Mouse (Mus musculus) neural tube, embryonic 14.5 days (tissue): ENCODE data around the gene Slc5a6. TPM values are rescaled to one million over a fixed set of nuclear protein-coding genes. Genes with fewer than 3 reads are reported as not detected.
"Not testable (repeated sequence)": the region's sequence is repeated elsewhere in the genome, so short reads cannot be mapped to it uniquely, and the experiment has no call there.

ENCODE experiments used
- ATAC-seq: fragments of 200-750 bp; cut with Nextera tagmentation; 2 replicates; pipeline ENCODE4 v1.8.0; 2017; ENCODE audit warnings: low read depth, mild to moderate bottlenecking, moderate TSS enrichment, moderate library complexity
- H3K27ac ChIP-seq: fragments of 300-500 bp; sonication (generic); 2 replicates; pipeline ENCODE4 v1.5.1; 2014; ENCODE audit warnings: low read depth, mild to moderate bottlenecking, control low read depth, low read length, moderate library complexity, mixed read lengths
- H3K27me3 ChIP-seq: fragments of 300-500 bp; sonication (generic); 2 replicates; pipeline ENCODE4 v1.6.1; 2014; ENCODE audit warnings: low read length; ENCODE audit not compliant: control insufficient read depth, insufficient read depth
- H3K36me3 ChIP-seq: fragments of 300-500 bp; sonication (generic); 2 replicates; pipeline ENCODE4 v1.6.1; 2014; ENCODE audit warnings: low read length, mixed read lengths; ENCODE audit not compliant: control insufficient read depth, insufficient read depth
- H3K4me1 ChIP-seq: fragments of 300-500 bp; sonication (generic); 2 replicates; pipeline ENCODE4 v1.6.1; 2014; ENCODE audit warnings: low read length; ENCODE audit not compliant: control insufficient read depth, insufficient read depth
- H3K4me2 ChIP-seq: fragments of 300-500 bp; sonication (generic); 2 replicates; pipeline ENCODE4 v1.6.1; 2014; ENCODE audit warnings: mild to moderate bottlenecking, low read depth, low read length, control low read depth
- H3K4me3 ChIP-seq: fragments of 300-500 bp; sonication (generic); 2 replicates; pipeline ENCODE4 v1.5.1; 2014; ENCODE audit warnings: low read depth, low read length, control low read depth, mixed read lengths
- H3K9ac ChIP-seq: fragments of 300-500 bp; sonication (generic); replicated peaks from 2 replicates; pipeline ENCODE4 v1.6.1; 2014; ENCODE audit warnings: low read depth, mild to moderate bottlenecking, control low read depth, low read length, mixed read lengths
- H3K9me3 ChIP-seq: fragments of 300-500 bp; sonication (generic); 2 replicates; pipeline ENCODE4 v1.6.1; 2016; ENCODE audit warnings: low read length; ENCODE audit not compliant: control insufficient read depth
- WGBS: fragments of 180-500 bp; shearing (Covaris S2); extraction: QIAGEN DNeasy Blood & Tissue Kit; methylation state at CpG from one replicate; pipeline ENCODE4 v1.1.7; 2014; 5-methylcytosine and 5-hydroxymethylcytosine counted together
- polyA plus RNA-seq: library from polyadenylated mRNA; unstranded; fragments of >200 nt; fragmentation: Nextera tagmentation; extraction: Ambion mirVana; gene quantifications from 2 replicates; pipeline ENCODE4 v1.2.1, GENCODE M21; 2014

Slc5a6 gene
- polyA plus RNA-seq, 1 experiment from 2014 or later: 15.1 TPM

DNA sequence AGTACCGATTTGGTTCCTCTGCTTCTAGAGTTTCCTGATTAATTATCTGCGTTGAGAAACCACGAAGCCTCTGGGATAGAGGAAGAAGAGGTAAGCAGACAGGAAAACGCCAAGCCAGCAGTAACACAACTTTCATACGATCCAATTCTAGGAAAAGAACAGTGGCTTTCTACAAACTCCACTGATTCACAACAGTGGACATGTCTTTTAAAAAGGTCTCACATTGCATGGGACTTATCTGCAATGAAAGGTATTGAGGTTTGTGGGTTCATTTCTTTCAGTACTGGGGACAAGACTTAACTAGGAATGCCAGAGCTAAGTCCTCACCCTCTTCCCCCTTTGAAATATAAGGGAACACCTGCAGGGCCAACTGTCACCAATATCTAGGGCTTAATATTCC lies 1.6 kb downstream of the Slc5a6 start:
- no peak for ATAC-seq
- Histone ChIP-seq H3K27ac (no peak overlapping the region), H3K9ac (0 out of 2 replicates have a peak overlapping the region, but pooled peaks have one; percentile 84), H3K9me3 (no peaks in the 10 kb centered on the region), H3K4me1 (peaks cover 10% of the 10 kb centered on the region; the same call in 1 of the 2 replicates), H3K36me3 (peaks cover 13% of the 10 kb centered on the region; the same call in 1 of the 2 replicates), H3K4me2 (peak overlapping the region; percentile 65), H3K4me3 (peak overlapping the region; percentile 65), H3K27me3 (no peaks in the 10 kb centered on the region)
- 86% methylated on average over 5 of the region's 5 CpGs for WGBS

- Histone ChIP-seq H3K9ac (no peak overlapping the region), H3K36me3 (peaks cover 20% of the 10 kb centered on the region; the same call in 1 of the 2 replicates), H3K4me3 (no peak overlapping the region), H3K27me3 (no peaks in the 10 kb centered on the region), H3K4me2 (no peak overlapping the region), H3K27ac (no peak overlapping the region), H3K4me1 (peaks cover 10% of the 10 kb centered on the region; the same call in 1 of the 2 replicates), H3K9me3 (no peaks in the 10 kb centered on the region)
- no peak for ATAC-seq
- WGBS: 94% methylated on average over 6 of the region's 6 CpGs
Measured at GRCm38 (mm10) chr5:31046416-31046815, 2.3 kb downstream of the Slc5a6 start.

DNA sequence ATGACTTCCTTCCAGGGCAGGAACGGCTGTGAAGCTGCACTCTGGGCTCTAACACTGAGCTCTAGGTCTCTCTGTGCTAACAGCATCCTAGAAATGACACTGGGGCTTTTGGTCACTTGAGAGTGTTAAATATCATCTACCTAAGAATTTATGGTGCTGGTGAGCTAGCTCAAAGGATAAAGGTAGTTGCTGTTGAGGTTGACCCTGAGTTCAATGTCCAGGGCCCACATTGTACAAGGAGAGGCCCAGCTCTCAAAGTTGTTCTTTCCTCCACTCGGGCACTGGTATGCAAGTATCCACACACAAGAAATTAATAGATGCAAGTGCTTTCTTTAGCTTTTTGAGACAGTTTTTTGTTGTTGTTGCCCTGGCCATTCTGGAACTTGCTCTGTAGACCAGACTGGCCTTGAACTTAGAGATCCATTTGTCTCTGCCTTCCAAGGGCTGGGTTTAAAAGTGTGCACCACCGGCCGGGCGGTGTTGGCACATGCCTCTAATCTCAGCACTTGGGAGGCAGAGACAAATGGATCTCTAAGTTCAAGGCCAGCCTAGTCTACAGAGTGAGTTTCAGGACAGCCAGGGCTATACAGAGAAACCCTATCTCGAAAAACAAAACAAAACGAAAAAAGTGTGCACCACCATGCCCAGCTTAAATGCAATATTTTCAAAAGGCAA lies 10.4 kb downstream of the Slc5a6 start:
- peaks cover 39% of the 10 kb centered on the region for H3K36me3 ChIP-seq
- no peaks in the 10 kb centered on the region for H3K4me1 ChIP-seq
- H3K4me3 ChIP-seq: no peak overlapping the region
- ATAC-seq: no peak
- no peaks in the 10 kb centered on the region for H3K27me3 ChIP-seq
- no peaks in the 10 kb centered on the region for H3K9me3 ChIP-seq
- no peak overlapping the region for H3K4me2 ChIP-seq
- H3K27ac ChIP-seq: no peak overlapping the region
- 94% methylated on average over 7 of the region's 7 CpGs for WGBS
- H3K9ac ChIP-seq: no peak overlapping the region

GRCm38 (mm10) chr5:31036556-31036955 lies 12.2 kb downstream of the Slc5a6 start:
- WGBS: 88% methylated on average over 11 of the region's 11 CpGs
- H3K4me1 ChIP-seq, H3K27ac ChIP-seq, ATAC-seq, H3K9ac ChIP-seq, H3K9me3 ChIP-seq, H3K4me3 ChIP-seq, H3K27me3 ChIP-seq, H3K4me2 ChIP-seq: not testable (repeated sequence)
- peaks cover 27% of the 10 kb centered on the region for H3K36me3 ChIP-seq

DNA sequence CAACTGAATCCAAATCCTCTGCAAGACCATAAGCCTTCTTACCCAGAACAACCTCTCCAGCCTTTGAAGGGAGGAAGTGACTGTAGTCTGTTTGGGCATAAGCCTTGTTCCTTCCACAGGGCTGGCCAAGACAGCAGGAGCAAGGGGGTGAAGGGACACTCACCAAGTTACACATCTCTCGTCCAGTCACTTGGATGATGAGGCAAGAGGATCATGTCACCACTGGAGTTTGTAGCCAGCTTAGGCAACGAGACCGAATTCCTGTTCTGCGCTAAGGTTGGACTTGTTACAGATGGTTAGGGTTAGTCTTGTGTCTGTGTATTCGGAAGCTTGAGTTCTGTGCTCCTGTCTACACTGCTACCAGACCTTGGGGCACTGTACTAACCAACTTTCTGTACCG lies 14.1 kb downstream of the Slc5a6 start:
- H3K4me2 ChIP-seq: no peak overlapping the region
- ATAC-seq: no peak

DNA sequence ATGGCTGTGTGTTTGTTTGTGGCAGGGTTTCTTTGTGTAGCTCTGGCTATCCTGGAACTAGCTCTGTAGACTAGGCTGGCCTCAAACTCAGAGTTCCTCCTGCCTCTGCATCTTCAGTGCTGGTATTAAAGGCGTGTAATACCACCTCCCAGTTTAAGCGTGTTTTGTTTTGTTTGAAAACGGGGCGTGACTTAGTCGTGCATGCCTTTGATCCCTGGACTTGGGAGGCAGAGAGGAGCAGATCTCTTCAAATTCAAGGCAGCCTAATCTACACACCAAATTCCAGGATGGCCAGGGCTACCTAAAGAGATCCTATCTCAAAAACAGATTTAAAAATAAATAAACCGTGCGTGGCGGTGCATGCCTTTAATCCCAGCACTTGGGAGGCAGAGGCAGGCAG lies 17.2 kb downstream of the Slc5a6 start:
- 87% methylated on average over 8 of the region's 8 CpGs for WGBS
- no peak overlapping the region for H3K9ac ChIP-seq
- H3K36me3 ChIP-seq: no peaks in the 10 kb centered on the region

More for the DNA sequence above, 14.1 kb downstream of the Slc5a6 start:
- Histone ChIP-seq H3K9ac (no peak overlapping the region), H3K27me3 (no peaks in the 10 kb centered on the region), H3K27ac (no peak overlapping the region), H3K4me3 (no peak overlapping the region), H3K36me3 (peaks cover 20% of the 10 kb centered on the region), H3K4me1 (no peaks in the 10 kb centered on the region), H3K9me3 (no peaks in the 10 kb centered on the region)
- 93% methylated on average over 6 of the region's 6 CpGs for WGBS

DNA sequence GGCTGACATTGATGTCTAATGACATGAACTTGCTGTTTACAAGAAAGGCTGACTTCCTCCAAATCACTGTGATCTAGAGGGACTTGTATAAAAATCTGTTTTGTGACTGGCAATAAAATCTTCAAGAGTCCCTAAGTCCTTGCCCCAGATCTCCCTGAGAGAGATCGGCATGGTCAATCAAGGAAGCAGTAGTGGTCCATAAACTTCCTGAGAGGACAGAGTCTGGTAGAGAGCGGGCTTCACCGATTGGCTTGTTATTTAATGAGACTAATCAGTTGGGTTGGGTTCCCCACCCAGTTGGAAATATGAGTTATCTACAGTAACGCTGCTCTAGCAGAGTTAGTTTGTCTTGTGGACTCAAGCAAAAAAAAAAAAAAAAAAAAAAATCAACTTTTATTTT lies 17.8 kb downstream of the Slc5a6 start:
- Histone ChIP-seq H3K27ac (no peak overlapping the region), H3K27me3 (no peaks in the 10 kb centered on the region), H3K4me3 (no peak overlapping the region), H3K4me1 (no peaks in the 10 kb centered on the region), H3K9ac (no peak overlapping the region), H3K9me3 (no peaks in the 10 kb centered on the region), H3K36me3 (no peaks in the 10 kb centered on the region), H3K4me2 (no peak overlapping the region)
- ATAC-seq: no peak
- 63% methylated on average over 4 of the region's 4 CpGs for WGBS

More for the DNA sequence above, 17.2 kb downstream of the Slc5a6 start:
- no peak for ATAC-seq
- no peaks in the 10 kb centered on the region for H3K27me3 ChIP-seq
- H3K4me3 ChIP-seq: no peak overlapping the region
- no peaks in the 10 kb centered on the region for H3K9me3 ChIP-seq
- H3K4me2 ChIP-seq: no peak overlapping the region
- no peak overlapping the region for H3K27ac ChIP-seq
- no peaks in the 10 kb centered on the region for H3K4me1 ChIP-seq

GRCm38 (mm10) chr5:31024641-31025040 lies 24.1 kb downstream of the Slc5a6 start:
- Histone ChIP-seq H3K27me3 (no peaks in the 10 kb centered on the region), H3K36me3 (no peaks in the 10 kb centered on the region), H3K4me2 (no peak overlapping the region), H3K4me1 (no peaks in the 10 kb centered on the region), H3K4me3 (no peak overlapping the region), H3K9me3 (no peaks in the 10 kb centered on the region), H3K9ac (no peak overlapping the region), H3K27ac (no peak overlapping the region)
- ATAC-seq: no peak

DNA sequence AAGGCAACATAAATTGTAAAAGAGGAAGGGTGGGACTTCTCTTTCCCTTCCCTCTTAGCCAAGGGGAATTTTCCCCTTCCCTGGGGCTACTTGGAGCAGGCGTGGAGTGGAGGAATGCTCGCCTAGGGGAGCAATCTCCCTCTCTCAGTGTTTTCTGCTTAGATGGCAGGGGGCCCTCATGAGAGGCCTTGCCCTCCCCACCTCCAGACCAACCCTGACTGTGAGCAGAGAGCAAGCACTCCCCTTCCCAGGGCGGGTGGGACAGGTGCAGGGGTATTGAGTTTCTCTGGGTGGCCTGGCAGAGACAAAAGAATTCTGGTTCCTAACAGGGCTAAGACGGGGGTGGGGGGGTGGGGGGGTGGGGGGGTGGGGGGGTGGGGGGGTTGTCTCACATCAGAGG lies 25.5 kb downstream of the Slc5a6 start:
- Histone ChIP-seq H3K27ac (no peak overlapping the region), H3K9me3 (no peaks in the 10 kb centered on the region), H3K4me2 (no peak overlapping the region), H3K9ac (no peak overlapping the region), H3K4me3 (no peak overlapping the region), H3K36me3 (no peaks in the 10 kb centered on the region), H3K27me3 (no peaks in the 10 kb centered on the region), H3K4me1 (no peaks in the 10 kb centered on the region)
- 14% methylated on average over 3 of the region's 4 CpGs for WGBS
- ATAC-seq: no peak
